Mouse (Mus musculus): ENCODE measurements around the gene Ormdl3. TPM values are rescaled to one million over a fixed set of nuclear protein-coding genes. Genes with fewer than 3 reads are reported as not detected.
"Not testable (repeated sequence)": the region's sequence is repeated elsewhere in the genome, so short reads cannot be mapped to it uniquely, and the experiment has no call there.

The Ormdl3 gene
- polyA plus RNA-seq, 1 experiment from 2014 or later, result 11.3 TPM

DNA sequence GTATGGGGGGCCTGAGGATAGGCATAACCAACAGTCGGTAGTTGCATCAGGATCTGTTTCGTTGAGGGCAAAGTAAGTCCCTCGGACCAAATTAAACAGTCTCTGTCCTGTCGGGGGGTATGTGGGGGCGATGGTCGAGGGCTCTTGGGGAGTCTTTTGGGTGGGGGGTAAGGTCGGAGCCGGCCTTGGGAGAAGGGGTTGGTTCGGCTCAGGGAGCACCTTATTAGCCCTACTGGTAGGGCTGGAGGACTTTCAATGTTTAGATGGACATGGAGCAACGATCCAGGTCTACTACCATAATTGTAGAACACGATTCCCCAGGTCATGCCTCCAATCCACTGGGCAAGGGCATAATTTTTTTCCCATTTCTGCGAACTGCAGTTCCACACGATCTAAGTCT, 33.6 kb upstream of the Ormdl3 start:
- Histone ChIP-seq H3K27me3 (ENCODE audit: control insufficient read depth, insufficient read depth, low read length) (no peaks in the 10 kb centered on the region), H3K4me2 (ENCODE audit: low read length) (no peak overlapping the region), H3K9ac (ENCODE audit: low read length) (no peak overlapping the region), H3K4me1 (ENCODE audit: control insufficient read depth in 2 of 2, insufficient read depth in 2 of 2, low read length in 2 of 2) (no peaks in the 10 kb centered on the region), H3K36me3 (ENCODE audit: control insufficient read depth, insufficient read depth, low read length) (no peaks in the 10 kb centered on the region), H3K9me3 (ENCODE audit: control insufficient read depth, low read length) (peaks cover 9% of the 10 kb centered on the region; the same call in 1 of the 2 replicates), H3K4me3 (ENCODE audit: control insufficient read depth in 1 of 2, insufficient read depth in 1 of 2, low read depth in 1 of 2, low read length in 2 of 2) (no peak overlapping the region), H3K27ac (replicated peaks in 1 of 2; ENCODE audit: control insufficient read depth in 1 of 2, insufficient read depth in 1 of 2, low read depth in 2 of 2, low read length in 2 of 2) (no peak overlapping the region)
- ATAC-seq (ENCODE audit: insufficient number of reproducible peaks, insufficient read depth, low FRiP score, low read depth), result no peak
- WGBS, result 93% methylated on average over 13 of the region's 13 CpGs

DNA sequence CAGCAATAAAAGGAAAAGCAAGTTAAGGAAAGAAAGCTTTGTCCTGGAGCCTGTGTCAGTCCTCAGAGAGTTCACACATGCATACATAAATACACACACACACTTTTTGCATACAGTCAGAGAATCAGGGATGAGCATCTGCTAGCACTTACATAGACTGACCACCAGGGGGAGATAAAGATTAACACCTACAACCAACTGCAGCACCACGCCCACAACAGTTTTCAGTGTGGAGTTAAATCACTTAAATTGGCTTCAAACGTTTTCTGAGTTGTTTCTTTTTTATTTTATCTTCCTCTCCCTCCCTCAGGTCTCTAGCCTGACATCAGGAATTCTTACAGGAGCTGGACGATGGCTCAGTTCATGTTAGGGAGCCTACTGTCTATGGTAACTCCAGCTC, 19.6 kb upstream of the Ormdl3 start:
- ATAC-seq (ENCODE audit: insufficient number of reproducible peaks, insufficient read depth, low FRiP score, low read depth), result no peak
- Histone ChIP-seq H3K4me3 (ENCODE audit: control insufficient read depth in 1 of 2, insufficient read depth in 1 of 2, low read depth in 1 of 2, low read length in 2 of 2) (no peak overlapping the region), H3K36me3 (ENCODE audit: control insufficient read depth, insufficient read depth, low read length) (no peaks in the 10 kb centered on the region), H3K4me1 (ENCODE audit: control insufficient read depth in 2 of 2, insufficient read depth in 2 of 2, low read length in 2 of 2) (peaks cover 5 to 8% of the 10 kb centered on the region in 2 experiments), H3K4me2 (ENCODE audit: low read length) (no peak overlapping the region), H3K27ac (replicated peaks in 1 of 2; ENCODE audit: control insufficient read depth in 1 of 2, insufficient read depth in 1 of 2, low read depth in 2 of 2, low read length in 2 of 2) (no peak overlapping the region), H3K9ac (ENCODE audit: low read length) (no peak overlapping the region), H3K27me3 (ENCODE audit: control insufficient read depth, insufficient read depth, low read length) (no peaks in the 10 kb centered on the region), H3K9me3 (ENCODE audit: control insufficient read depth, low read length) (no peaks in the 10 kb centered on the region)
- 1% methylated on average over 3 of the region's 3 CpGs for WGBS

DNA sequence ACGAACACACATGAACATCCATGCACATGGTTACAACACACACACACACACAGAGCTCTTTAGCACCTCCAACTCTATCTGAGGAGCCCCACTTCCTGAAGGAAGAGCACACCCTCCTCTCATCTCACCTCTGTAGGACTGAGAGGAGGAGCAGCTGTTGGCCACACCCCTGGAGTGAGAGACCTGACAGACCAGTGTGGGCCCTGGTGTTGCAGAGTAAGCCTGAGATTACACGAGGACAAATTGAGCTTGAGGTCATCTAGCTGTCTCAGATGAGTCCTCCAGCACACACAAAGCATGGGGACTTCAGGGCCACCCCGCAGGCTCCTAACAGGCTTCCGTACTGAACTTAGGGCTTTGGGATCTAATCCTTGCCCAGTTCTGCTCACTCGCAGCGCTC, 17.7 kb upstream of the Ormdl3 start:
- H3K27me3 ChIP-seq (ENCODE audit: control insufficient read depth, insufficient read depth, low read length); H3K36me3 ChIP-seq (ENCODE audit: control insufficient read depth, insufficient read depth, low read length); H3K4me2 ChIP-seq (ENCODE audit: low read length); H3K4me3 ChIP-seq (ENCODE audit: control insufficient read depth in 1 of 2, insufficient read depth in 1 of 2, low read depth in 1 of 2, low read length in 2 of 2); H3K27ac ChIP-seq (replicated peaks in 1 of 2; ENCODE audit: control insufficient read depth in 1 of 2, insufficient read depth in 1 of 2, low read depth in 2 of 2, low read length in 2 of 2); H3K9me3 ChIP-seq (ENCODE audit: control insufficient read depth, low read length); ATAC-seq (ENCODE audit: insufficient number of reproducible peaks, insufficient read depth, low FRiP score, low read depth); H3K9ac ChIP-seq (ENCODE audit: low read length): not testable (repeated sequence)
- H3K4me1 ChIP-seq (ENCODE audit: control insufficient read depth in 2 of 2, insufficient read depth in 2 of 2, low read length in 2 of 2), result peaks cover 13 to 19% of the 10 kb centered on the region in 2 experiments
- 67% methylated on average over 6 of the region's 6 CpGs for WGBS

DNA sequence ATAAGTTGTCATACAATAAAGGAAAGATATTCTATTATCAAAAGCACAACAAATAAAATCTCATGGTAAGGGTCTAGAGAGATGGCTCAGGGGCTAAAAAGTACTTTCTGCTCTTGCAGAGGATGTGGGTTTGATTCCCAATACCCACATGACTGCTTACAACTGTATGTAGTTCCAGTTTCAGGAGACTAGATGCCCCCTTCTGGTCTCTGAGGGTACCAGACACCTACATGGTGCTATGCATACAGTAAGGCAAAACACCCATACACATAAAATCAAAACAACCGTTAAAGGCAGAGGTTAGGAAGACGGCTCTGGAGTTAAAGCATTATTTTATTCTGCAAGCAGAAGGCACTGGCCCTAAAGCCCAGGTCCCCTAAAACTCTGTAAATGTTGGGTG, 16.8 kb upstream of the Ormdl3 start:
- H3K4me3 ChIP-seq (ENCODE audit: control insufficient read depth in 1 of 2, insufficient read depth in 1 of 2, low read depth in 1 of 2, low read length in 2 of 2), result no peak overlapping the region
- no peak overlapping the region for H3K27ac ChIP-seq (replicated peaks in 1 of 2; ENCODE audit: control insufficient read depth in 1 of 2, insufficient read depth in 1 of 2, low read depth in 2 of 2, low read length in 2 of 2)
- no peak overlapping the region for H3K9ac ChIP-seq (ENCODE audit: low read length)
- no peak for ATAC-seq (ENCODE audit: insufficient number of reproducible peaks, insufficient read depth, low FRiP score, low read depth)
- WGBS, result 76% methylated on average over 2 of the region's 2 CpGs
- no peak overlapping the region for H3K4me2 ChIP-seq (ENCODE audit: low read length)
- H3K4me1 ChIP-seq (ENCODE audit: control insufficient read depth in 2 of 2, insufficient read depth in 2 of 2, low read length in 2 of 2), result peaks cover 13 to 23% of the 10 kb centered on the region in 2 experiments
- peaks cover 2% of the 10 kb centered on the region; the same call in 1 of the 2 replicates for H3K27me3 ChIP-seq (ENCODE audit: control insufficient read depth, insufficient read depth, low read length)
- H3K36me3 ChIP-seq (ENCODE audit: control insufficient read depth, insufficient read depth, low read length), result no peaks in the 10 kb centered on the region
- H3K9me3 ChIP-seq (ENCODE audit: control insufficient read depth, low read length), result no peaks in the 10 kb centered on the region

DNA sequence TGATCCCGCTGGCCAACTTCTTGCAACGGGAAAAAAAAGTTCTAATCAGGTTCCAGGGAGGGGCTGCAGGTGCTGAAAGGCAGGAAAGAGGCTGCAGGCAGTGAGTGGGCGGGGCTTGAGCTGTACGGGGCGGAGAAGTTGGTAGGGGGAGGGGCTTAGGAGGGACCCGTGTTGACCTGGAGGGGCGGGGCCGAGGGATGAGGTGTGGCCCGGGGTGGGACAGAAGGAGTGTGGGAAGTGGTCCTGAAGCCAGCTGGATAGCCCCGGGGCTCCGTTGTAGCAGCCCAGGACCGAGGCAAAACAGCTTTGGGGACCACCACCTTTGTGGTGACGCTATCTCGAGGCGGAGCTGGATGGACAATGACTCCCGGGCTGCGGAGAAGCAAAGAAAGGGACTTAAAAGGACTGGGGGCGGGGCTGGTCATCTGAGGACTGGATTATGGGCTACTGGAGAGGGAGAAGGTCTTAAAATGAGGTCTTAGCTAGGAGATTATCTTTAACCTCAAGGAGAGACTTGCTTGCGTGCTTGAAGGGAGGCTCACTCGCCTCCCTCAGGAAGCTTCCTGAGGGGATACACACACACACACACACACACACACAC, 15.0 kb upstream of the Ormdl3 start:
- no peaks in the 10 kb centered on the region for H3K36me3 ChIP-seq (ENCODE audit: control insufficient read depth, insufficient read depth, low read length)
- peaks cover 2% of the 10 kb centered on the region; the same call in 1 of the 2 replicates for H3K27me3 ChIP-seq (ENCODE audit: control insufficient read depth, insufficient read depth, low read length)
- peak; percentile 69 for ATAC-seq (ENCODE audit: insufficient number of reproducible peaks, insufficient read depth, low FRiP score, low read depth)
- H3K4me1 ChIP-seq (ENCODE audit: control insufficient read depth in 2 of 2, insufficient read depth in 2 of 2, low read length in 2 of 2), result peaks cover 13 to 24% of the 10 kb centered on the region in 2 experiments
- no peak overlapping the region for H3K27ac ChIP-seq (replicated peaks in 1 of 2; ENCODE audit: control insufficient read depth in 1 of 2, insufficient read depth in 1 of 2, low read depth in 2 of 2, low read length in 2 of 2)
- peak overlapping the region; percentile 62 for H3K4me2 ChIP-seq (ENCODE audit: low read length)
- H3K9me3 ChIP-seq (ENCODE audit: control insufficient read depth, low read length), result no peaks in the 10 kb centered on the region
- WGBS, result 3% methylated on average over 20 of the region's 20 CpGs
- H3K9ac ChIP-seq (ENCODE audit: low read length), result peak overlapping the region; percentile 28; the same call in 1 of the 2 replicates
- peak overlapping the region; percentile 25 to 34 for H3K4me3 ChIP-seq (ENCODE audit: control insufficient read depth in 1 of 2, insufficient read depth in 1 of 2, low read depth in 1 of 2, low read length in 2 of 2)

DNA sequence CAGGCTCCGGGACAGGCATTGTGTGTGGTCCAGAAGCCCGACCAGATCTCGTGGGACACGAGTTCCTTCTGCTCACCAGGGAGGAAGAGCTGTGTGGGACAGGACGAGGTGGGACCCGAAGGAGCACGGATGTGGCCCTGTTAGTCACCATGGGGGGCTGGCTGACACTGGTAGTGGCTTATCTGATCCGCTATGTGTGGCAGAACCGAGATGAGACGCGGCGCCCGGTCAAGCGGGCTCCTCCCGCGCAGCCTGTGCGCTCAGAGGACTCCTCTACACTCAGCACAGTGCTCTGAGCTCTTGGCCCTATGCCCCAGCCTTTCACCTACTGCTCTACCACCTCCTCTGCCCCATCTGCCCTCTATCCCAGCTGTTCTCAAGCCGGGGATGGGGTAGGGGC, 12.1 kb upstream of the Ormdl3 start:
- H3K36me3 ChIP-seq (ENCODE audit: control insufficient read depth, insufficient read depth, low read length), result no peaks in the 10 kb centered on the region
- no peak overlapping the region for H3K27ac ChIP-seq (replicated peaks in 1 of 2; ENCODE audit: control insufficient read depth in 1 of 2, insufficient read depth in 1 of 2, low read depth in 2 of 2, low read length in 2 of 2)
- H3K4me3 ChIP-seq (ENCODE audit: control insufficient read depth in 1 of 2, insufficient read depth in 1 of 2, low read depth in 1 of 2, low read length in 2 of 2), result no peak overlapping the region
- WGBS, result 20% methylated on average over 18 of the region's 18 CpGs
- ATAC-seq (ENCODE audit: insufficient number of reproducible peaks, insufficient read depth, low FRiP score, low read depth), result 0 out of 2 replicates have a peak, but pooled peaks have one; percentile 9
- peak overlapping the region; percentile 27; the same call in 1 of the 2 replicates for H3K4me2 ChIP-seq (ENCODE audit: low read length)
- H3K27me3 ChIP-seq (ENCODE audit: control insufficient read depth, insufficient read depth, low read length), result peaks cover 2% of the 10 kb centered on the region; the same call in 1 of the 2 replicates
- no peak overlapping the region for H3K9ac ChIP-seq (ENCODE audit: low read length)
- no peaks in the 10 kb centered on the region for H3K9me3 ChIP-seq (ENCODE audit: control insufficient read depth, low read length)
- peaks cover 13 to 27% of the 10 kb centered on the region in 2 experiments for H3K4me1 ChIP-seq (ENCODE audit: control insufficient read depth in 2 of 2, insufficient read depth in 2 of 2, low read length in 2 of 2)

DNA sequence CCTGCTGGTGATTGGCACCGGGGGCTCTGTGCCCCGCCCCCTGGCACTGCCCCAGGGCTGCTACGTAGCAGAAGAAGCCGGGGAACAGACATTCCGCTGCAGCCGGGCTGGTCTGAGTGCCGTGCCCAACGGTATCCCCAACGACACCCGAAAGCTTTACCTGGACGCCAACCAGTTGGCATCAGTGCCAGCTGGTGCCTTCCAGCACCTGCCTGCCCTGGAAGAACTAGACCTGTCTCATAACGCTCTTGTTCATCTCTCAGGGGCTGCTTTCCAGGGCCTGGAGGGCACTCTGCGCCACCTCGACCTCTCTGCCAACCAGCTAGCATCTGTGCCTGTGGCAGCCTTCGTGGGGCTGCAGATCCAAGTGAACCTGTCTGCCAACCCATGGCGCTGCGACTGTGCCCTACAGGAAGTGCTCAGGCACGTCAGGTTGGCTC, 11.7 kb upstream of the Ormdl3 start:
- Histone ChIP-seq H3K4me3 (ENCODE audit: control insufficient read depth in 1 of 2, insufficient read depth in 1 of 2, low read depth in 1 of 2, low read length in 2 of 2) (no peak overlapping the region), H3K4me2 (ENCODE audit: low read length) (peak overlapping the region; percentile 27; the same call in 1 of the 2 replicates)
- 59% methylated on average over 18 of the region's 18 CpGs for WGBS

More for the DNA sequence above, 11.7 kb upstream of the Ormdl3 start:
- no peaks in the 10 kb centered on the region for H3K36me3 ChIP-seq (ENCODE audit: control insufficient read depth, insufficient read depth, low read length)
- H3K4me1 ChIP-seq (ENCODE audit: control insufficient read depth in 2 of 2, insufficient read depth in 2 of 2, low read length in 2 of 2), result peaks cover 13 to 28% of the 10 kb centered on the region in 2 experiments
- H3K27me3 ChIP-seq (ENCODE audit: control insufficient read depth, insufficient read depth, low read length), result peaks cover 2% of the 10 kb centered on the region; the same call in 1 of the 2 replicates
- H3K27ac ChIP-seq (replicated peaks in 1 of 2; ENCODE audit: control insufficient read depth in 1 of 2, insufficient read depth in 1 of 2, low read depth in 2 of 2, low read length in 2 of 2), result no peak overlapping the region
- H3K9ac ChIP-seq (ENCODE audit: low read length), result no peak overlapping the region
- ATAC-seq (ENCODE audit: insufficient number of reproducible peaks, insufficient read depth, low FRiP score, low read depth), result no peak
- no peaks in the 10 kb centered on the region for H3K9me3 ChIP-seq (ENCODE audit: control insufficient read depth, low read length)

Data from heart, embryonic 14.5 days (tissue).